Mouse (Mus musculus) kidney, postnatal 36 days (tissue): Measurements from ENCODE around the gene Tmem270.
A peak's percentile ranks its signal among the peaks of the same experiment; 100 is the strongest.
"Not testable (repeated sequence)": the region's sequence is repeated elsewhere in the genome, so short reads cannot be mapped to it uniquely, and the experiment has no call there.

Experiments used
- DNase-seq, 2 experiments: peaks; one replicate each; pipeline ENCODE4 v3.0.0; 2021 to 2022; ENCODE audit warnings: mixed read lengths in 2 of 2

Tmem270 gene

DNA sequence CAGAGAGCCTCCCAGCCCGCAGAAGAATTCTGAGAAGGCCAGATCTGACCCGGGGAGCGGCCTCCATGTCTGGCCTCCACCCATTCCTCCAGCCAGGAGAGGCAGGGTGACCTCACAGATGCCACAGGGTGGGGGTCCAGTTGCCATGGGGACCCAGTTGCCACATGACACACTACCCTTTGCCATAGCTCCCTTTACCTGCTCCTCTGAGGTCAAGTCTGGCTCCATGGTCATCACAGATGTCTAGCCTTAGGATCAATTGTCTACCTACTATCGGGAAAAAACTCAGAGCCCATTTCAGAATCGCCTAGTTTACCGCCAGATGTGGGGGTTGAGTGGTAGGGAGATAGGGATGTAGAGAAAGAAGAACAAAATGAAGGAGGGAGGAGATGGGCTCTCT is at the start of gene Tmem270:
TSS of gene Tmem270 (minus strand) at position 101 of the 400 bp plus-strand sequence.
- no peak for DNase-seq

DNA sequence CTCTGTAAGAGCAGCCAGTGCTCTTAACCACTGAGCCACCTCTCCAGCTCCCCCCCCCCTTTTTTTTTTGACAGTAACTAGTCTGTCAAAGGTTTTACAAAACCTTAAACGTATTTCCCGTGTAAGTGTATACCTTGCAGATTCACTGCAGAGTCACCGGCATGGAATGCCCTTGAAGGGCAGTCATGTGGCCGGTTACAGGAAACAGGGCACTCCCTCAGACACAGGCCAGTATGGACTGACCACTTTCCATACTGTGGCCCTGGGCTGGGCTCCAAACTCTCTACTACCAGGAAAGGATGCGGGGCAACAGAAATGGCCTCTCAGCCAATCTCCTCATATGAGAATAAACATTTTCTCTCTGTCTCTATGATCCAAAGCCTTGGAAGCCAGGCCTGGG is 49.0 kb upstream of the Tmem270 start:
- DNase-seq, result no peak

DNA sequence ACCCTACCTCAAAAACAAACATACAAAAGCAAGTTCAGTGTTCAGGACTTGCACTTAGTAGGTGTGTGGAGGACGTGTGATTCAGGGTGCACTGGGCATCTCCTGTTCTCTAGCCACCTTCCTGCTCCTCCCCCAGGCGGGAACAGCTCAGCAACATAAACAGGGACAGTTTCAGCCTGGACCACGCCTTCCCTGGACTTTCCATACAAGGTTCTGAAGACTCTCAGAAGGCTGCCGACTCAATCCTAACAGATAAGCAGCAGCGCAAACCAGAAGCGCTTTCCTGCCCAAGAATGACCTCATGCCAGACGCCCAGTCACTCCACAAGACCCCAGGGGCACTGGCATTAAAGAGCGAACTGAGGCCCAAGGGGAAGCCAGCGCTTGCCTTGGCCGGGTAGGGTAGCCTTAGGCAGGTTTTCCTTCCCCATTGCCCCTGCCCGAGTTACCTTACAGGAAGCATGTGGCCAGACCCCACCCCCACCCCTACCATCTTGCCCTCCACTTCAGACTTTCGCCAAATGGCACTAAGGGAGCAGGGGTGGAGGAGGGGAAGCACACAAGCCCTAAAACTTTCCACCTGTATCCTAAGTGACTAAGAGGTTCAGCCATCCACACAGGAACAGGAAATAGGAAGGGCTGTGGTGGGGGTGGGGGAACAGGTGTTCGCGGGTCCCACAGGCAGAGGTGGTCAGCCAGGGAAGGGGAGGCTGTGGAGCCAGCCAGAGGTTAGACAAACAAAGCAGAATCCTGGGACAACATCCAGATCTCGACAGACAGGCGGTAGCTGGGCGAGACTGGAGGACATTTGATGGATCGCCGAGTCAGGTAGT is 44.7 kb upstream of the Tmem270 start:
- DNase-seq, result peak; percentile 15 to 21

DNA sequence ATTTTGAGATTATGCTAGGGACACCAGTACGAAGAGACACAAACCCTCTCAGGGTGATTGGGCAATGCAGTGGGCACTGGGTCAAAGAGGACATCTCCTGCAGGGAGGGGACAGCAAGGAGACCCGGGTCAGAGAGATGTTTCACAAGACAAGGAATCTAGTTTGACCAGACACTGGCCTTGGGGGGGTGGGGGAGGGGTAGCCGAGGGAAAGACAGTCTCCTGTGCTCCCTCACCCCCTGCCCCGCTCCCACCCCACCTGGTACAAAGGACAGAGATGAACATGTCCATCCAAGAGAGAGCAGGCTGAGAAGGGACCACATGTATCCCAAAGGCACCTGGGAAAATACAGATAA is 41.5 kb upstream of the Tmem270 start:
- DNase-seq, result no peak

DNA sequence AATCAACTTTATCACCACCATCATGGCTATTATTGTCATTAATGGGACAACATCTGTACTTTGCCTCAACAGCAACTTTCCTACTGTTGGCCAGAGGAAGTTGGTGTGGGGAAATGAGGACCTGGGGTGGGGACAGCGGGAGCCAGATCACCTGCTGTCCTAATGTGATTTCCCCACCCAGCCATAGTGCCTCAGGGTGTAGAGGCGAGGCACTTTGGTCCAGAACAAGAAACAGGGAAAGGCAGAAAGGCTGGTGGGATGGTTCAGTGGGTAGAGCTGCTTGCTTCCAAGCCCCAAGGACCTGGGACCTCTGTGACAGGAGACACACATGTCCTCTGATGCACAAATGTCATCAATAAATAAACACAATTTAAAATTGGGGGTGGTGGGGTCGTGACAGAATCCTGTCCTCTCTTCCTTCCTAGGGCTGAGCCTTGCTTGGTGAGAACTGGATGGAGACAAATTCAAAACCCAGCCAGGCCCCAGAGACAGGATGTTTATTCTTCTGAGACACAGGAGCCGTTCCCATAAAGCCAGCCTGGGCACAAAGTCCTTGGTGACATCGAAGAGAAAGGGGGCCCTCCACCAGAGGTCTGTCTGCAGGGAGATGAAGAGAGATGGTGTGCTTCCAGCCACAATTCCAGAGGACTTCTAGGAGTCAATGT is 41.0 kb upstream of the Tmem270 start:
- no peak for DNase-seq

DNA sequence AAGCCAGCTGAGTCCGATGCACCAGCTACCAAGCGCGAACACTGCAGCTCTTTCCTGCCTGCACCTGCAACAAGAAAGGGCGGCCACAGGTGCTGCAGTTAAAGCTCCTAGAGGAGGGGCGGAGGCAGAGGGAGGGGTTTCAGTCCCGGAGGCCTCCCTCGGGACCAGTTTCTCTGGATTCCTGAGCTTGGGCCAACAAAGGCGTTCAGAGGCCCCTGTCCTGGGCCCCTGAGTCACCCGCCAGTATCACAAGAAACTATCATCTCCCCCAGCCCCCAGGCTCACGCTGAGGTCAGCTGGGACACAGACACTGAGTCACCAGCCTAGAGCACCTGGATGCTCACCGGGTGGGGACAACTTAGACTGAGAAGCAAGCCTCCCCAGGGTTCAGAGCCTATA is 40.3 kb upstream of the Tmem270 start, which contains the start of gene Cldn4:
TSS of gene Cldn4 (minus strand) at position 78 of the 399 bp plus-strand sequence.
- peak; percentile 31 to 45 for DNase-seq

DNA sequence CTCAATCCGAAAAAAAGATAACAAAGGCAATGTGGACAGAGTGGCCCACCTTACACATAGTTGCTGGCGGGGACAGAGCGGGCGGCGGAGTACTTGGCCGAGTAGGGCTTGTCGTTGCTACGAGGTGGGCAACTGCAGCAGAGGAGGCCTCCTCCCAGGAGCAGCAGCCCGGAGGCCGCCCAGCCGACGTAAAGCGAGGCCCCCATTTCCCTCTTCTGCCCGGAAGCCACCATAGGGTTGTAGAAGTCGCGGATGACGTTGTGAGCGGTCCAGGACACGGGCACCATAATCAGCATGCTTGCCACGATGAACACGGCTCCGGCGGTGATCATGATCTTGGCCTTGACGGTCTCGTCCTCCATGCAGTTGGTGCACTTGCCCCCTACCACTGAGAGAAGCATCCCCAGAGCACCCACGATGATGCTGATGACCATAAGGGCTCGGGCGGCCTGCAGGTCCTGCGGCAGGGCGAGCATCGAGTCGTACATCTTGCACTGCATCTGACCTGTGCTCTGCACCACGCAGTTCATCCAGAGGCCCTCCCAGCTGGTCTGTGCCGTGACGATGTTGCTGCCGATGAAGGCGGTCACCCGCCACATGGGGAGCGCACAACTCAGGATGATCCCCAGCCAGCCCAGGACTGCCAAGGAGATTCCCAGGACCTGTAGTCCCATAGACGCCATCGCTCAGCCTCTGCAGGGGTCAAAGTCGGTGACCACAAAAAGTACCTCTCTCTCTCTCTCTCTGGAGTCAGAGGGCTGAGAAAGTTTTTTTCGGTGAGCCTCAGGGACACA is 39.7 kb upstream of the Tmem270 start:
- no peak for DNase-seq

DNA sequence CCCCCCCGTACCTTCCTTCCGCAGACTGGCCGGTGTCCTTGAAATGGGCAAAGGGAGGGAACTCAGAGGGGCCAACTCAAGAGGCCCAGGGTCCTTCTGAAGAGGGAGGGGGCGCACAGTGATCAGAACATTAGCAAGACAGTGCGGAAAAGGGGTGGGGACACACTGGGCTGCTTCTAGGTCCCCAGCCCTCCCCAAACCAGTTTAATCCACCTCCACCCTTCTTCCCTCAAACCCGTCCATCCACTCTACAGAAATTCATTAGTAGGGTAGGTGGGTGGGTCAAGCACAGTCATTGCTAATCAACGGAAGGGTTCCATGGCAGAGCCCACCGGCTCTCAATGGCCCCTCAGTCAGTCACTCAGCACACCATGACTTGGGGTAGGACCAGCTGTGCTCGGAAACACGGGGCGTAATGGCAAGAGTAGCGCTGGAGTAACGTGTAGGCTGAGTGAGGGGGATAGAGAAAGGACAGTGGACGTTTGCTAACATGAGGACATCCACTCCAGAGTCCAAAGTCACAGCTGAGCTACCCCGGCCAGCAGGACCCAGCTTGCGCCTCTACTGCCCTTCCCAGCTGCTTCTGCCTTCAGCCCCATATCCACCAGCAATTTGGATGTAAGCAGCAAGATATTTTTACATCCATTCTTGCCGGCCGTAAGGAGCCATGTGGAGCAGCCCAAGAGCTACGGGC is 38.9 kb upstream of the Tmem270 start:
- DNase-seq, result no peak

DNA sequence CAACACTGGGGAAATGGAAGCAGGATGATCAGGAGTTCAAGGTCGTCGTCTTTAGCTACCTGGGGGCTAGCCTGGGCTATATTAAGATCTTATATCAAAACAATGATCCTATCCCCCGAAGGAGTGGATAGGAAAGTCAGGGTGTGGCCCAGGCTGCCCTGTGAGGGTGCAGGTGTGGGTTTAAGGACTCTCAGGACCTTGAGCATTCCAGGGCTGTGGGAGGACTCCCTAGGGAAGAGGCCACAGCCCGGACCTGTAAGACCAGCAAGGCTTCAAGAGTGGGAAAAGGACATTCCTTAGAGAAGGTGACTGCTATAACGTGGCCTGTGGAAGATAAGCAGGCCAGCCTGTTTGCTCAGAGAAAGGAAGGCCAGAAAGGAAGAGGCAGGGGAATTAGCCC is 37.6 kb upstream of the Tmem270 start:
- DNase-seq, result no peak

DNA sequence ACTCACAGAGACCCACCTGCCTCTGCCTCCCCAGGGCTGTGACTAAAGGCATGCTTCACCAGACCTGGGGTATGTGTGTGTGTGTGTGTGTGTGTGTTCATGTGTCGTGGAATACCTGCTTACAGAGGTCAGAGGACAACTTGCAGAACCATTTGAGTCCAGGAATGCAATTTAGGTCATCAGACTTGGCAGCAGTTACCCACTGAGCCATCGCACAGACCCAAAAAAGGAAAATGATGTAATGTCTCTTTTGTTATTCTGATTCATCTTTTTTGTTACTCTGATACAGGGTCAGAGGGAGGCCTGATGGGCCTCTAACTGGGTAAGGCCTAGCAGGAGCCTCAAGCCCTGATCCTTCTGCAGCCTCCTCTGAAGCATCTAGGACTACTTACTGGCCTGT is 36.2 kb upstream of the Tmem270 start:
- peak; percentile 36 to 50 for DNase-seq

DNA sequence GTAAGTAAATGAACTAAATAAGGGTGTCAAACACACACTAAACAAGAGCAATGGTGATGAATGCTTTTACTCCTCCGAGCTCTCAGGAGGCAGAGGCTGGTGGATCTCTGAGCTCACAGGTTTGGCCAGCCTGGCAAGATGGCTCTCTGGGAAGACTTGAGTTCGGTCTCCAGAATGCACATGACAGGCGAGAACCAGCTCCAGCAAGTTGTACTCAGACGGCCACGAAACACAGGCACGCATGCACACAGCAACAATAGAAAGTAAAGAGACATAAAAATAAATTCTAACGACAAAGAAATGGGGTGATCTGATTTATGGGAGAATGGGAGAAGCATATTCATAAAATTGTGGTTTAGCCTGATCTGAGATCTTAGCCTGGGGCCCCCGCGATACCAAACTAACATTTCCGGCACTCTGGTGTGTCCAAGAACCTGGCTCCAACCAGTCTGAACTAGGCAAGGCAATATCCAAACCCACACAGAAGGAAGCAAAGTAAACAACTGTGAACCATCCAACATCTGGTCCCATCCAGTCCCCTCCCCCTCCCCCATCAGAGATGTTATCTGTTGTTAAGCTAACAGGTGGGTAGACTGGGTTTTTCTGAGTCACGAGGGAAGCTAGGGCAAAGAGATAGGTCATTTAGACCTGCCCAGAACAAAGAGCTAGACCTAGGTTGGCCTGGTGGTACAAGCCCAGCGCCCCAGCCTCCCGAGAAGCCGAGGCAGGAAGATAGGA is 35.1 kb upstream of the Tmem270 start:
- DNase-seq, result peak; percentile 39 to 65

DNA sequence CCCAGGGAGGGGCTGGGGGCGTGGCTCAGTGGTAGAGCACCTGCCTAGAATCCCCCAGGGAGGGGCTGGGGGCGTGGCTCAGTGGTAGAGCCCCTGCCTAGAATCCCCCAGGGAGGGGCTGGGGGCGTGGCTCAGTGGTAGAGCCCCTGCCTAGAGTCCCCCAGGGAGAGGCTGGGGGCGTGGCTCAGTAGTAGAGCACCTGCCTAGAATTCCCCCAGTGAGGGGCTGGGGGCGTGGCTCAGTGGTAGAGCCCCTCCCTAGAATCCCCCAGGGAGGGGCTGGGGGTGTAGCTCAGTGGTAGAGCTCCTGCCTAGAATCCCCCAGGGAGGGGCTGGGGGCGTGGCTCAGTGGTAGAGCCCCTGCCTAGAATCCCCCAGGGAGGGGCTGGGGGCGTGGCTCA is 33.0 kb upstream of the Tmem270 start:
- not testable (repeated sequence) for DNase-seq

DNA sequence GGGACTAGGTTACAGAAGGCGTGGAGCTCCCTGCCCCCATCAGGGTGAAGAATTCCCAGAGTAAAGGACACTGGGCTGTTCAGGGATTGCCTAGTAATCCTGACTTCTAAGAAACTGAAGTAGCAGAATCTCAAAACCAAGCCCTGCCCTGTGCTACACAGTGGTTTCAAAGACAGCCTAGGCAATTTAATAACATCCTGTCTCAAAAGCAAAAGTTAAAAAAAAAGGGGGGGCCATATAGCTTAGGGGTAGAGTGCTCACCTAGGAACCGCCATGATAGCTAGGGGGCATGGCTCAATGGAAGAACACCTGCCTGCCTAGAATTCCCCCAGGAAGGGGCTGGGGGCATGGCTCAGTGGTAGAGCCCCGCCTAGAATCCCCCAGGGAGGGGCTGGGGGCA is 32.5 kb upstream of the Tmem270 start:
- DNase-seq, result no peak

DNA sequence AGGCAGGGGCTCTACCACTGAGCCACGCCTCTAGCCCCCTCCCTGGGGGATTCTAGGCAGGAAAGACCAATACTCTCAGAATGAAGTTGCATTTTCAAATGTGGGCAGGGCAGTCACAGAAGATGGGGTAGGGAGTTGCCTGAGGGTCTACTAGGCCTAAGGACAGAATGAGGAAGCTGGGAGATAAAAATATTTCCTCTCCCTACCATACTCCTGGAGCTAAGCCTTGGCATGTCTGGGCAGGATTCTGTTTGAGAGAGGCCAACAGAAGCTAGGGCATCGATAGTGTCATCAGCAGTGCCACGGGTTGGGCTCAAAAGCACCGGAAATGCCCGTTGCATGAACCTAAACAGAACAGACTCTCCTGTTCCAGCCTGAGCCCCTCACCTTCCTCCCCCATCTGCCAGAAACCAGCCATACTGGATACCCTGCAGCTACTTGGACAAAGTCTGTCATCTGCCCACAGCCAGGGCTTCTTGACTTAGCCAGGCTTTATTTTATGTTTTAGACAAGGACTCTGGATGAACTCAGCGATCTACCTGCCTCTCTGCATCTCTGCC is 30.2 kb upstream of the Tmem270 start:
- no peak for DNase-seq

DNA sequence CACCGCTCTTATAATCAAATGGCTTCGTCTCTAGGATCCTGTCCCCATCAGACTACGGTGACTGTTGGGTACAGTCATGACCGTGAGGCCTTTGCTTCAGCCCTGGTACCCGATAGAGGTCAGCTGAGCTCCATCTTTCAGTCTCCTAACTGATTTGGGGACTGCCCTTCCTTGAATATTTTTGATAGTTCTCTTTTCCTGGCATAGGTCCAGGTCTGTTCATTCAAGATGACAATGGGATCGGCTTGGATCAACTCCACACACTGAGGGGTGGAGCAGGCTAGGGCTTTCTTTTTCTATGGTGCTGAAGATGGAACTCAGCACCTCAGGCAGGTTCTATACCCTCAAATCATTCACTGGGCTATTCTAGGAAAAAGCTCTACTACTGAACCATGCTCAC is 29.5 kb upstream of the Tmem270 start:
- DNase-seq, result no peak

DNA sequence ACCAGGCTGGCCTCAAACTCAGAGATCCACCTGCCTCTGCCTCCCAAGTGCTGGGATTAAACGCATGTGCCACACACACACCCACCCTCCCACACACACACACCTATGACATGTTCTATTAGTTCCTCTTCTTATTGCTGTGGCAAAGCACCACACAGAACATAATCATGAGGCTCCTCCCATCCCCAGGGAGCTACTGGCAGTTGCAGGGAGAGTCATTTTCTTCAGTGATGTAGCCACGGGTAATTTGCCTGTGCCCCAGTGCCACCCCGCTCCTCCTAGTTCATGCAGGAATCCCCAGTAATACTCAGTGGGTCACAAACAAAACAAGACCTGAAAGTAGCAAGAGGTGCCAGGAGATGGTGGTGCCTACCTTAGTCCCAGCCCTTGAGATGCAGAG is 28.1 kb upstream of the Tmem270 start:
- DNase-seq, result no peak

DNA sequence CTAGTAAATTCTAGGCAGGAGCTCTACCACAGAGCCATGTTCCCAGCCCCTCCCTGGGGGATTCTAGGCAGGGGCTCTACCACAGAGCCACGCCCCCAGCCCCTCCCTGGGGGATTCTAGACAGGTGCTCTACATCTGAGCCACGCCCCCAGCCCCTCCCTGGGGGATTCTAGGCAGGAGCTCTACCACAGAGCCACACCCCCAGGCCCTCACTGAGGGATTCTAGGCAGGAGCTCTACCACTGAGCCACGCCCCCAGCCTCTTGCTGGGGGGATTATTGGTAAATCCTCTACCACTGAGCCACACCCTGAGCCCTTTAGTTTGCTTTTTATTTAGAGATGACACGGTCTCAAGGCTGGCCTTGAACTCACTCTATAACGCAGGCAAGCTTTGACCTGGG is 27.2 kb upstream of the Tmem270 start:
- not testable (repeated sequence) for DNase-seq

DNA sequence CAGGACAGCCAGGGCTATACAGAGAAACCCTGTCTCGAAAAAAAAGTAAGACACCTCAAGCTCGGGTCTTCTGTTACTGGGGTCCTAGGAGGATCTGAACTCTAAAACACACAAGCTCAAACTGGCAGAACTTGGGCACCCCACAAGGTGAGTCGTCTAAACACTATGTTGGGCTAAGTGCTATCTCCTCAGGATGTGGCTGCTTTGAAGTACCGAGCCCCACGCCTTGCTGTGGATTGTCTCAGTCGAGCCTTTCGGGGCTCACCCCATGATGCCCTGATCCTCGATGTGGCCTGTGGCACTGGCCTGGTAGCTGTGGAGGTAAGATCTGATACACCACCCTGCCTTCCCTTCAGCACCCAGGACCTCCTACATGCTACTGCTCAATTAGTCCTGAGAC is 26.7 kb upstream of the Tmem270 start:
- no peak for DNase-seq

DNA sequence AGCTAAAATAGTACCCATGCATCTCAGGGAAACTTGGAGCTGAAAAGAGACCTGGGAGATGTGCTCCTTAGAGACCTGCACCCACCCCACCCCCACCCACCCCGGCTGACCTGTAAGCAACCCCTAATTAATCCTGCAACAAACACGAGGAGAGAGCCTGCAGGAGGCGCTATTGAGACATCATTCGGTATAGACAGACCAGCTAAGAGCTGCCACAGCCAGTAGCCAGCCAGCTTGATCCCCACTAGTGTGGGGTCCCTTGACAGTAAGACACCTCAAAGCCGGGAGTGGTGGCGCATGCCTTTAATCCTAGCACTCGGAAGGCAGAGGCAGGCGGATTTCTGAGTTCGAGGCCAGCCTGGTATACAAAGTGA is 26.4 kb upstream of the Tmem270 start:
- peak; percentile 66 to 79 for DNase-seq

DNA sequence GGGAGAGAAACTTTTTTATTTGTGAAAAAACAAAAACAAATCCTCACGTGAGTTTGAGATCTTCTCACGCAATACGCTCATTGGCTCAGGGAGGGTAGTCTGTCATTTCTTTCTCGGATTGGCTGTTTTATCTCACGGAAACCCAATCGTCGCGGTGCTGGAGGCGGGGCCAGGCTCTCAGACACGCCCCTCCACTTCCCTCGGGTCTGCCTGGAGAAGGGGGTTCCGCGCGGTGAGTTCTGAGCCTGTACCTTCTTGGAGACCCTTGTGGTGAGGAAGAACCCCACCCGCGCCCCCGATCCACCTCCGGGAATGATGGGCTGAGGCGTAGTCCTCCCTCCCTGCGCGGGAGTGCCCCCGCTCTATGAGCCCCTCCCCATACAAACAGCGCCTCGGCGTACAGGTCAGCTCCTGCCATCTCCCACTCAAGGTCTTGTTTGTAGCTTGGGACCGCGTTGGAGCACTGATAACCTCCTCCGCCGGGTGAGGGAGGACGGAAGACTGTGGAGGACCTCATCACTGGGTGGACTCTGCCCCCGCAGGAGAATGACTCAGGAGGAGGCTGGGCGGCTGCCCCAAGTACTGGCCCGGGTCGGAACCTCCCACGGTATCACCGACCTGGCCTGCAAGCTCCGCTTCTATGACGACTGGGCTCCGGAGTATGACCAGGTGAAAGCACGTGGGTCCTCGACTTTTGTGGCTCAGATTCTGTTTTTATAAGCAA is 25.8 kb upstream of the Tmem270 start, which contains the start of gene Mettl27:
TSS of gene Mettl27 (plus strand) at position 190 of the 724 bp plus-strand sequence.
- peak; percentile 93 to 94 for DNase-seq

DNA sequence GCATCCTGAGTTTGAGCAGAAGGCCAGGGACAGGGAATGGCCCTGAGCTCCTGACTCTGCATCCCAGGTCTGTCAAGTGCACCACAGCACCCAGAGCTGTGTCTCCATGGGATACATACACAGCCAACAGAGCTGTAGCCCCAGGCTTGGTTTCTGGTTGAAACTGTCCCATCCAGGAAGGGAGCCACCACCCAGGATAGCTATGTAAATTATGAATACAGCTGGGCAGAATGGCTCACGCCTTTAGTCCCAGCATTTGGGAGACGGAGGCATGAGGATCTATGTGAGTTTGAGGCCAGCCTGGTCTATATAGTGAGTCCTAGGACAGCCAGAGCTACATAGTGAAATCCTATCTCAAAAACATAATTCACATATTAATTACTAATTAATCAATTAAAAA is 23.5 kb upstream of the Tmem270 start:
- no peak for DNase-seq
